Mouse (Mus musculus) CD4-positive, CD25-positive, alpha-beta regulatory T cell, adult 9 weeks (primary cell): ENCODE measurements around the gene Tmem170b. TPM values are rescaled to one million over a fixed set of nuclear protein-coding genes. Genes with fewer than 3 reads are reported as not detected.

Experiments used
- polyA plus RNA-seq: library from polyadenylated mRNA; unstranded; fragments of 100-300 nt; shearing (Covaris generic); gene quantifications from one replicate; pipeline ENCODE4 v1.2.1, GENCODE M21; 2017

Tmem170b gene
- 7.4 TPM for polyA plus RNA-seq

DNA sequence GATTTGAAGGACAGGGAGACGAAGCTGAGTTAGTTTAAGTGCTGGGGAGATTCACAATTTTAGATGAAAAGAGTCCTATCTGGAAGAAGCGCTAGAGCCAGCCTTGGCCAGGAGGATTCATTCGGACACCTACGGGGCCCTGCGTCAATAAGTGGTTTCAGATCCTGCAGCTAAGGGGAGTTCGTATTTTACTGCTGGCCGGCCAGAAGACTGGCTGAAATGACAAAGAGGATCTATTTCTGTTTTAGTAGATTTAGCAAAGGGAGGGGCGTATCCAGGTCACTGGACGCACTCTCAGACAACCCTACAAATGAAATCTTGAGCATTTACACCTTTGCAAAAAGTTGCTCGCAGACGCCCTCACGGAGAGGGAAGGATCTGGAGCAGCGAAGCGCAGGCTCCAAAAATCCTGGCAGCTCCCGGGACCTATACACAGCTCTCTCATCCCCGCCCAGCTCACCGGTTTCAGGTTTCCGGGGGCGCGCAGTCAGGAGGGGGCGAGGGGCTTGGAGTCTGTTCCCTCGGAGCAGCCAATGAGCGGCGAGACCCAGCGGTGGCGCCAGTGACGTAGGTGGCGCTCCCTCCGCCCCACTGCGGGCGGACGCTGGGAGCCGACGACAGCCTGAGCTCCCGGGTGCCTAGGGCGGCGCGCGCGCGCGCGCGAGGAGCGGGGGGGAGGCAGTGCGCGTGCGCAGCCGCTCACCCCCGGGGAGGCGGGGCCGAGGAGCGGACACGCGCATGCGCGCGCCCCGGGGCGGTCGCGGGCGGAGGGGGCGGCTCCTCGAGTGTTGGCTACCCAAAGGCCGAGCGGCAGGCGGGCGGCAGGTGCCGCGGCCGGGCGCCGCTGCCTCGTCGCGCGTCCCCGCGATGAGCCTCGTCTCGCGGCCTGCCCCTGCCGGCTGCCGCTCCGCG lies at the start of gene Tmem170b:
Gene Tmem170b, plus strand, starts transcription at position 809 of the 912 bp plus-strand sequence.

Other genes starting within 250 kb of the Tmem170b start
- 169 TPM for gene Nedd9, start 118.5 kb upstream of the Tmem170b start, polyA plus RNA-seq
- gene Adtrp, start 241.8 kb downstream of the Tmem170b start, polyA plus RNA-seq = not detected